Mouse (Mus musculus) kidney, postnatal 4 days (tissue): ENCODE results near the gene Myo1a.

Experiments used
- DNase-seq, 2 experiments: peaks; one replicate each; pipeline ENCODE4 v3.0.0; 2021; ENCODE audit warnings: mixed read lengths in 2 of 2

Myo1a gene

GRCm38 (mm10) chr10:127675859-127676398 is 29.0 kb upstream of the Myo1a start:
- no peak for DNase-seq

GRCm38 (mm10) chr10:127676691-127677548 is 28.1 kb upstream of the Myo1a start:
- peak; percentile 92 to 96 for DNase-seq

- DNase-seq: peak; percentile 78 to 85
Observed at GRCm38 (mm10) chr10:127677591-127678336, 27.2 kb upstream of the Myo1a start.

- no peak for DNase-seq
Observed at GRCm38 (mm10) chr10:127679208-127679607, 25.8 kb upstream of the Myo1a start.

- DNase-seq: no peak
Observed at GRCm38 (mm10) chr10:127679881-127680280, 25.1 kb upstream of the Myo1a start.

- no peak for DNase-seq
Observed at GRCm38 (mm10) chr10:127682886-127683285, 22.1 kb upstream of the Myo1a start.

GRCm38 (mm10) chr10:127691053-127691452 is 13.9 kb upstream of the Myo1a start:
- no peak for DNase-seq

GRCm38 (mm10) chr10:127694636-127695035 is 10.3 kb upstream of the Myo1a start:
- DNase-seq: peak in 1 of 2 experiments; percentile 20

GRCm38 (mm10) chr10:127695775-127696174 is 9.2 kb upstream of the Myo1a start:
- no peak for DNase-seq

- DNase-seq: no peak
Observed at GRCm38 (mm10) chr10:127698966-127699365, 6.0 kb upstream of the Myo1a start.

- peak in 1 of 2 experiments; percentile 28 for DNase-seq
Observed at GRCm38 (mm10) chr10:127703299-127703698, 1.7 kb upstream of the Myo1a start.

- no peak for DNase-seq
Observed at GRCm38 (mm10) chr10:127704293-127704692, 677 bp upstream of the Myo1a start.

GRCm38 (mm10) chr10:127705783-127706182 is 813 bp downstream of the Myo1a start:
- DNase-seq: no peak

GRCm38 (mm10) chr10:127707721-127708120 is 2.8 kb downstream of the Myo1a start:
- DNase-seq: peak; percentile 64 to 67

- no peak for DNase-seq
Observed at GRCm38 (mm10) chr10:127708850-127709370, 3.9 kb downstream of the Myo1a start.

GRCm38 (mm10) chr10:127710331-127710730 is 5.4 kb downstream of the Myo1a start:
- no peak for DNase-seq

- DNase-seq: no peak
Observed at GRCm38 (mm10) chr10:127712736-127713135, 7.8 kb downstream of the Myo1a start.

GRCm38 (mm10) chr10:127721671-127722418 is 16.9 kb downstream of the Myo1a start:
- DNase-seq: peak; percentile 52 to 66

- DNase-seq: no peak
Observed at GRCm38 (mm10) chr10:127724178-127724577, 19.2 kb downstream of the Myo1a start, which contains the start of gene Tac2. Gene Tac2, plus strand, starts transcription at chr10:127724478.

- DNase-seq: peak; percentile 49 to 62
Observed at GRCm38 (mm10) chr10:127725136-127725535, 20.2 kb downstream of the Myo1a start.

GRCm38 (mm10) chr10:127728437-127728836 is 23.5 kb downstream of the Myo1a start:
- no peak for DNase-seq

- no peak for DNase-seq
Observed at GRCm38 (mm10) chr10:127730285-127730932, 25.4 kb downstream of the Myo1a start.
